Mouse (Mus musculus) ES-Bruce4 (cell line): Measurements from ENCODE around the gene Slco2a1.

Source experiments
- CTCF ChIP-seq: IDR thresholded peaks from one replicate; pipeline ENCODE4 v1.8.1; 2011; ENCODE audit warnings: low read depth, low read length
- EP300 ChIP-seq: IDR thresholded peaks from 2 replicates; pipeline ENCODE4 v1.6.1; 2011; ENCODE audit warnings: low read depth, low read length; ENCODE audit not compliant: insufficient read depth
- POLR2A ChIP-seq: IDR thresholded peaks from one replicate; pipeline ENCODE4 v1.8.1; 2011; ENCODE audit warnings: low read length; ENCODE audit not compliant: insufficient read depth

DNA sequence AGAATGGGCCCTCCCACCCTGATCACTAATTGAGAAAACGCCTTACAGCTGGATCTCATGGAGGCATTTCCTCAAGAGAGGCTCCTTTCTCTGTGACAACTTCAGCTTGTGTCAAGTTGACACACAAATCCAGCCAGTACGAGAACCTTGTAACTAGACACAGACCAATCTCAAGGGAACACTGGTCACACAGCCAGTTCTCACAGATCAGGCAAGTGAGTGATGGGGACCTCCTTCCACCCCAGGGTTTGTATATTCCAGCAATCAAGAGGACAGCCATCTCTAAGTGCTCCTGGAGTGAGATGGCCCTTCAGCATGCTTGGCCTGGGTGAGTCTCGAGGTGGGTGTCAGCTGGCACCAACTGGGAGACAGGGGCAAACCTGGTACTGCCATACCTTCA is 32.6 kb upstream of the Slco2a1 start:
- TF ChIP-seq CTCF (no peak), EP300 (no peak), POLR2A (no peak)
